Mouse (Mus musculus) kidney, postnatal 36 days (tissue): Measurements from ENCODE around the gene Srebf1.

ENCODE experiments used
- DNase-seq, 2 experiments: peaks; one replicate each; pipeline ENCODE4 v3.0.0; 2021 to 2022; ENCODE audit warnings: mixed read lengths in 2 of 2

Srebf1 gene

GRCm38 (mm10) chr11:60202710-60203638 is 19.4 kb downstream of the Srebf1 start:
- no peak for DNase-seq

DNA sequence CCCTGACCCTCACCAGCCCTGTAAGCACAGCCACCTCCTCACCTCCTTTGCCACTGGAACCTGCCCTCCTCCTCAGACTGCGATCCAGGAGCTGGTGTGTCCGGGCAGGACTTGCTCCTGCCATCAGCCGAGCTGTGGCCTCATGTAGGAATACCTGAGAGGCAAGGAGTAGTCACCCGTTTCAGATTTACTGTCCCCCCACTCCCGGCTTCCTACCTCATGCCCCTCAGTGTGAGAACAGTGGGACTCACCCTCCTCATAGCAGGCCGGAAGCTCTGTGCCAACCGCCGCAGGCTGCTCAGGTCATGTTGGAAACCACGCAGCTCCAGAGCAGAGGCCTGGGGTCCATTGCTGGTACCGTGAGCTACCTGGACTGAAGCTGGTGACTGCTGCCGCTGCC is 22.0 kb downstream of the Srebf1 start:
- DNase-seq = no peak

- peak; percentile 92 to 97 for DNase-seq
Measured at GRCm38 (mm10) chr11:60199702-60200184, 22.6 kb downstream of the Srebf1 start.

- no peak for DNase-seq
Measured at GRCm38 (mm10) chr11:60198651-60199050, 23.7 kb downstream of the Srebf1 start.

DNA sequence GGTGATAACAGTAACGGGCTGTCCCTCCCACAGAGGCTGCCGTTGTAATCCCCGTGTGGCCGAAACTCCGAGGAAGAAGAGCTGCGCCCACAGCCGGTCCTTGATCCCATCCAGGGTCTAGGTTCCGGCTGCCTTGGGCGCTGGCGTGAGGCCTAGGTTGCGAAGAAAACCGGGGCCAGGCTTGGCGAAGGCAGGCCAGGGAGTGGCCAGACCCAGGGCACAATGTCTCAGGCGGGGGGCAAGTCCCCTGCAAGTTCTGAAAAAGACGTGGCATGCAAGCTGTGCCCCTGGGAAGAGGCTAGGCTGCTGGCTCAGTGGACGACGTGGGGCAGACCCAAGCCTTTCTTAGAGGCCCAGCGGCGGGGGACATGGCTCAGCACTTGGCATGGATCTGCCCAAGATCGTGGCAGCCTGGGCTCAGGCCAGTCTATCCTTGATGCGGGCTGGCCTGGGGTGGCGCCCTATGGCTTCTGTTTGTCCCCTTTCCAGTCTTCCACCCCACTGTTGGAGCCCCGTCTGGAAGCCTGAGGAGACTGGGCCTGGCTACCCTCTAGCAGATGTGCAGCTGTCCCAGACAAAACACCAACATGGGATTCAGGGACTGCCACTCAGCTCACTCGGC is 24.3 kb downstream of the Srebf1 start:
- no peak for DNase-seq

- DNase-seq = no peak
Measured at GRCm38 (mm10) chr11:60196344-60196743, 26.0 kb downstream of the Srebf1 start.

DNA sequence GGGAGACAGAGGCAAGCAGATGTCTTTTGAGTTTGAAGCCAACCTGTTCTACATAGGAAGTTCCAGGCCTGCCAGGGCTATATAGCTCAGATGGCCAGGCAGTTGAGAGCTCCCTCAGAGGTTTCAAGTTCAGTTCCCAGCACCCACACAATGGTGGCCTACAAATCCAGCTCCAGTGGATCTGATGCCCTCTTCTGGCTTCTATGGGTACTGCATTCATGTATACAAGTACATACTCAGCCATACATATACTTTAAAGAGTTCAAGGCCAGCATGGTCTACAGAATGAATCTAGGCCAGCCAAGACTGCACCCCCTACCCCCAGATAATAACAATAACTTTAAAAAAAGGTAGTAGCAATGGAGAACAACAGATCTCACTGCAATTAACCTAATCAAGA is 27.3 kb downstream of the Srebf1 start:
- peak; percentile 39 to 46 for DNase-seq

DNA sequence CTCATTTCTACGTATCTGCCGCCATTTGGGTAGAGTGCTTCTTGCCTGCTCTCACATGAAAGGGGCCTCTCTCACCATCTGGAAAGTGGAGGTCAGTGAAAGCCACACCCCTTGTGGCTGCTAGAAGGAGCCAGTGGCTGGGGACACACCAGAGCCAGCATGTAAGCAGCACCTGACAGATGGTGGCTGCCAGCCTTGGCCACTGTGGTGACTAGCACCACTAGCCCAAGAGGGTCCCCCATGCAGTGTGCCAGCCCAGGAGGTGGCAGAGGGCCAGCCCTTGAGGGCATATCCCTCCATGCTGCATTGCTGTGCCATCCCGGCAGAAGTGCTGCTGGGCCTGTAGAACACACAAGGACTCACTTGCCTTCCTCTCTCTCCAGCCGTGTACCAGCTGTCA is 28.8 kb downstream of the Srebf1 start:
- DNase-seq = no peak

- no peak for DNase-seq
Measured at GRCm38 (mm10) chr11:60192534-60192933, 29.8 kb downstream of the Srebf1 start.

- no peak for DNase-seq
Measured at GRCm38 (mm10) chr11:60190055-60190641, 32.2 kb downstream of the Srebf1 start.

- DNase-seq = no peak
Measured at GRCm38 (mm10) chr11:60189501-60190040, 32.8 kb downstream of the Srebf1 start.

DNA sequence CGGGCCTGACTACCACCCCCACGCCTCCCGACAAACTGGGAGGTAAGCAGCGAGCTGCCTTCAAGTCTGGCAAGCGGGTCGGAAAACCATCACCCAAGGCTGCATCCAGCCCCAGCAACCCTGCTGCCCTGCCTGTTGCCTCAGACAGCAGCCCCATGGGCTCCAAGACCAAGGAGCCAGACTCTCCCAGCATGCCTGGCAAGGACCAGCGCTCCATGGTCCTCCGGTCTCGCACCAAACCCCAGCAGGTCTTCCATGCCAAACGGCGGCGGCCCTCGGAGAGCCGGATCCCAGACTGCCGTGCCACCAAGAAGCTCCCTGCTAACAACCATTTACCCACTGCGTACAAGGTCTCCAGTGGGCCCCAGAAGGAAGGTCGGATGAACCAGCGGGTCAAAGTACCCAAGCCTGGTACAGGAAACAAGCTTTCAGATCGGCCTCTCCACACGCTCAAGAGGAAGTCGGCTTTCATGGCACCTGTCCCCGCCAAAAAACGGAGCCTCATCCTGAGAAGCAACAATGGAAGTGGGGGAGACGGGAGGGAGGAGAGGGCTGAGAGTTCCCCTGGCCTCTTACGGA is 34.0 kb downstream of the Srebf1 start:
- DNase-seq = no peak

- DNase-seq = no peak
Measured at GRCm38 (mm10) chr11:60187070-60187469, 35.3 kb downstream of the Srebf1 start.

DNA sequence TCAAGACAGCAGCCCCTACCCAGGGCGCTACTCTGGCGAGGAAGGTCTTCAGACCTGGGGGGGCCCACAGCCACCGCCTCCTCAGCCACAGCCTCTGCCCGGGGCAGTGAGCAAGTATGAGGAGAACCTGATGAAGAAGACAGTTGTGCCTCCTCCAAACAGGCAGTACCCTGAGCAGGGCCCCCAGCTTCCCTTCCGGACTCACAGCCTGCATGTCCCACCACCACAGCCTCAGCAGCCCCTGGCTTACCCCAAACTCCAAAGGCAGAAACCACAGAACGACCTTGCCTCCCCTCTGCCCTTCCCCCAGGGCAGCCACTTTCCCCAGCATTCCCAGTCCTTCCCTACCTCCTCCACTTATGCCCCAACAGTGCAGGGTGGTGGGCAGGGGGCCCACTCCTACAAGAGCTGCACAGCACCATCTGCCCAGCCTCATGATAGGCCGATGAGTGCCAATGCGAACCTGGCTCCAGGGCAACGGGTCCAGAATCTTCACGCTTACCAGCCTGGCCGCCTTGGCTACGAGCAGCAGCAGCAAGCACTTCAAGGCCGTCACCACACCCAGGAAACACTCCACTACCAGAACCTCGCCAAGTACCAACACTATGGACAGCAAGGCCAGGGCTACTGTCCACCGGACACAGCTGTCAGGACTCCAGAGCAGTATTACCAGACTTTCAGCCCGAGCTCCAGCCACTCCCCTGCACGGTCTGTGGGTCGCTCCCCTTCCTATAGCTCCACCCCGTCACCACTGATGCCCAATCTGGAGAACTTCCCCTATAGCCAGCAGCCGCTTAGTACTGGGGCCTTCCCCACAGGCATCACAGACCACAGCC is 36.8 kb downstream of the Srebf1 start:
- DNase-seq = no peak

GRCm38 (mm10) chr11:60184346-60185325 is 37.7 kb downstream of the Srebf1 start:
- no peak for DNase-seq

DNA sequence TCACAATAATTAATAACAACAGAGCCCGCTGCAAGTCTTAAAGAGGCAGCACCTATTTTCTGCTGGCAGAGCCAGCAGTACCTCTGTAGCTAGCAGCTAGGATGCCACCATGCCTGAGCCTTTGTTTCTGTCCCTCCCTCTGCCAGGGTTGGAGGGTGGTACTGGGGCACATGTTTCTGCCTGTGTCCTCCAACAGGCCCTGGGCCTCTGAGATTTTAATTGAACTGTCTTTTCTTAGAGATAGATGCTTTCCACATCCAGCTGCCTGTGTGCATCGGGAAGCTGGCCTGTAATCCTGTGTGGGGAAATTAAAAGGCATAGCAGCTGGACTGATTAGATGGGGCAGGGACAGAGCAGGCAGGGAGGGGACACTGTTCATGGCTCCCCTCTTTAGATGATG is 39.6 kb downstream of the Srebf1 start:
- no peak for DNase-seq

DNA sequence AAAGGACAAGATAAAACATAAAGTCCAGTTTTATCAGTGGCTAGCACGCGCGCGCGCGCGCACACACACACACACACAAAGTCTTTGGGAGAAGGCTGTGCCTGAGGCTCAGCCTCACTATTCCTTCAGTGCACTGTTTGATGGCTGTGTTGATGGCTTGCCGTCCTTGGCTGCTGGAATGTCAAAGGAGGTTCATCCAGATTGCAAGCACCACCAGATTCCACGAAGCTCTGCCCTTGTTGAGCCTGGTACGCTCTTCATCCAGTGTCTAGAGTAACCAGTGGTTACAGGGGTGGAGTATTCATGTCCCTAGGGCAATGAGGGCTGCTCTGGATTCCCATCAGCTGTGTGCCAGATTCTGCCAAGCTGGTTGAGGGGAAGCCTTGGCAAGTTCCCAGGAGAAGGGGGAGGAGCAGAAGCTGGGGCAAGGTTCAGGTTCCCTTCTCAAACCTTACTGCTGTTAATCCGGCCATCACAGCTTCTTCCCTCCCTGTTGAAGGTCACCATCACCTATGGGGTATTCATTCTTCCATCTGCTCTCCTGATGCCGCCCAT is 40.2 kb downstream of the Srebf1 start:
- DNase-seq = peak; percentile 94

DNA sequence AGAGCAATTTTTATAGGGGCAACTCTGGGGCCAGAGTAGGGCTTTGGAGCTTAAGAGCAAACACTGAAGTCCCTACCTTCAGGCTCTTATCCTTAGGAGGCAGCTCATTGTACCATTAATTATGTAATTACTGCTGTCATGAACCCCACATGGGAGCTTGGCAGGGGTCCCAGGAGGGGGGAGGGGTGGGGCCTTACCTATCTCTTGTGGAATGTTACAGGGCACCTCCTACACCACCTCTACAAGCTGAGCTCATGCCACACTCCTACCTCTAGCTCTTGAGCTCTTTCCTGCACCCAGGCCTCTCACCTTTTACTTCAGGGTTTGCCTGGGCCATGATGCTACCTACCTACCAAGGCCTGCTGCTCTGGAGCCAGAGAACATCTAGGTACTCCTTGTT is 43.9 kb downstream of the Srebf1 start:
- peak; percentile 80 for DNase-seq

DNA sequence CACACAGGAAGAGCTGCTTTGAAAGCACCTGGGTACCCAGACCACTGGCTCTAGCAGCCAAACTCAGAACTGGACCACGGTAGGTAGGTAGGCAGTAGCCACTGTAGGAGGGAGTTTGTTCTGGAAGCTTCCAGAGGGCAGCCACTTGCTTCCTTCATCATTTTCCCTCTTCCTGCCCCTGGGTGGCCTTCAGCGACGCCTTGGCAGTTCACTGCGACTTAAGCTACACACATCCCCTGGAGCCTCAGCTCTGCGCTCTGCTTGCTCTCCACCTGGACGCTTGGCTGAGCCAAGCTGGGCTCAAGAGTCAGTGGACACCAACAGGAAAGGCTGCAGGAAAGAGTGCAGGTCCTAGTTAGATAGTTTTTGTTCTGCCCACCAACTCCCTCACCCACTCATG is 44.4 kb downstream of the Srebf1 start:
- DNase-seq = no peak

GRCm38 (mm10) chr11:60176975-60177657 is 45.3 kb downstream of the Srebf1 start:
- peak in 1 of 2 experiments; percentile 62 for DNase-seq
